Mouse (Mus musculus) intestine, embryonic 15.5 days (tissue): ENCODE measurements around the gene Zfp90. TPM values are rescaled to one million over a fixed set of nuclear protein-coding genes. Genes with fewer than 3 reads are reported as not detected.

Source experiments
- ATAC-seq: fragments of 200-750 bp; cut with Nextera tagmentation; 2 replicates; pipeline ENCODE4 v1.8.0; 2017; ENCODE audit warnings: moderate TSS enrichment, moderate library complexity
- H3K27ac ChIP-seq: fragments of 300-500 bp; sonication (generic); 2 replicates; pipeline ENCODE4 v1.5.1; 2015; ENCODE audit warnings: mild to moderate bottlenecking, inconsistent platforms
- H3K27me3 ChIP-seq: fragments of 300-500 bp; sonication (generic); replicated peaks from 2 replicates; pipeline ENCODE4 v1.6.1; 2015; ENCODE audit warnings: inconsistent platforms
- H3K36me3 ChIP-seq: fragments of 300-500 bp; sonication (generic); 2 replicates; pipeline ENCODE4 v1.6.1; 2015; ENCODE audit warnings: inconsistent platforms
- H3K4me1 ChIP-seq: fragments of 300-500 bp; sonication (generic); replicated peaks from 2 replicates; pipeline ENCODE4 v1.6.1; 2015; ENCODE audit warnings: inconsistent platforms
- H3K4me2 ChIP-seq: fragments of 300-500 bp; sonication (generic); replicated peaks from 2 replicates; pipeline ENCODE4 v1.6.1; 2015; ENCODE audit warnings: mild to moderate bottlenecking, inconsistent platforms
- H3K4me3 ChIP-seq: fragments of 300-500 bp; sonication (generic); replicated peaks from 2 replicates; pipeline ENCODE4 v1.5.1; 2015; ENCODE audit warnings: inconsistent platforms
- H3K9ac ChIP-seq: fragments of 300-500 bp; sonication (generic); 2 replicates; pipeline ENCODE4 v1.6.1; 2015; ENCODE audit warnings: inconsistent platforms
- H3K9me3 ChIP-seq: fragments of 300-500 bp; sonication (generic); 2 replicates; pipeline ENCODE4 v1.6.1; 2016; ENCODE audit warnings: inconsistent platforms
- WGBS: fragments of 180-500 bp; shearing (Covaris S2); methylation state at CpG from one replicate; pipeline ENCODE4 v1.1.7; 2015; 5-methylcytosine and 5-hydroxymethylcytosine counted together
- polyA plus RNA-seq: library from polyadenylated mRNA; unstranded; fragments of >200 nt; fragmentation: Nextera tagmentation; extraction: Ambion mirVana; gene quantifications from 2 replicates; pipeline ENCODE4 v1.2.1, GENCODE M21; 2015

Zfp90 gene
- polyA plus RNA-seq, 1 experiment from 2014 or later: 15.3 TPM

- H3K27me3 ChIP-seq: no peaks in the 10 kb centered on the region
- H3K9ac ChIP-seq: no peak overlapping the region
- no peak for ATAC-seq
- no peaks in the 10 kb centered on the region for H3K36me3 ChIP-seq
- H3K4me1 ChIP-seq: no peaks in the 10 kb centered on the region
- H3K4me2 ChIP-seq: no peak overlapping the region
- no peaks in the 10 kb centered on the region for H3K9me3 ChIP-seq
- no peak overlapping the region for H3K27ac ChIP-seq
- H3K4me3 ChIP-seq: no peak overlapping the region
- WGBS: 74% methylated on average over 3 of the region's 3 CpGs
Observed at GRCm38 (mm10) chr8:106440146-106440545, 25.0 kb downstream of the Zfp90 start.

- no peak for ATAC-seq
- H3K27ac ChIP-seq: no peak overlapping the region
- H3K9ac ChIP-seq: no peak overlapping the region
- 93% methylated on average over 1 of the region's 1 CpGs for WGBS
- H3K27me3 ChIP-seq: no peaks in the 10 kb centered on the region
- H3K4me3 ChIP-seq: no peak overlapping the region
- no peaks in the 10 kb centered on the region for H3K36me3 ChIP-seq
- H3K9me3 ChIP-seq: no peaks in the 10 kb centered on the region
- H3K4me2 ChIP-seq: no peak overlapping the region
- no peaks in the 10 kb centered on the region for H3K4me1 ChIP-seq
Observed at GRCm38 (mm10) chr8:106442740-106443139, 27.6 kb downstream of the Zfp90 start.

- Histone ChIP-seq H3K27ac (no peak overlapping the region), H3K9ac (no peak overlapping the region), H3K4me2 (no peak overlapping the region), H3K27me3 (no peaks in the 10 kb centered on the region), H3K36me3 (no peaks in the 10 kb centered on the region), H3K9me3 (no peaks in the 10 kb centered on the region), H3K4me3 (no peak overlapping the region), H3K4me1 (no peaks in the 10 kb centered on the region)
- ATAC-seq: peak; percentile 87
- 66% methylated on average over 6 of the region's 6 CpGs for WGBS
Observed at GRCm38 (mm10) chr8:106451301-106452085, 36.4 kb downstream of the Zfp90 start.

GRCm38 (mm10) chr8:106452701-106453481 is 37.8 kb downstream of the Zfp90 start:
- Histone ChIP-seq H3K4me1 (no peaks in the 10 kb centered on the region), H3K4me2 (no peak overlapping the region), H3K36me3 (no peaks in the 10 kb centered on the region), H3K4me3 (no peak overlapping the region), H3K27ac (no peak overlapping the region), H3K27me3 (no peaks in the 10 kb centered on the region), H3K9me3 (no peaks in the 10 kb centered on the region), H3K9ac (no peak overlapping the region)
- WGBS: 51% methylated on average over 12 of the region's 12 CpGs
- ATAC-seq: no peak

GRCm38 (mm10) chr8:106454036-106454435 is 38.9 kb downstream of the Zfp90 start:
- no peak overlapping the region for H3K4me2 ChIP-seq
- no peak overlapping the region for H3K9ac ChIP-seq
- H3K36me3 ChIP-seq: no peaks in the 10 kb centered on the region
- no peak for ATAC-seq
- WGBS: 58% methylated on average over 11 of the region's 11 CpGs
- H3K4me1 ChIP-seq: no peaks in the 10 kb centered on the region
- H3K9me3 ChIP-seq: no peaks in the 10 kb centered on the region
- H3K27me3 ChIP-seq: no peaks in the 10 kb centered on the region
- H3K4me3 ChIP-seq: no peak overlapping the region
- H3K27ac ChIP-seq: no peak overlapping the region

GRCm38 (mm10) chr8:106462131-106462530 is 47.0 kb downstream of the Zfp90 start:
- H3K27me3 ChIP-seq: no peaks in the 10 kb centered on the region
- no peaks in the 10 kb centered on the region for H3K4me1 ChIP-seq
- no peak overlapping the region for H3K4me3 ChIP-seq
- H3K9me3 ChIP-seq: no peaks in the 10 kb centered on the region
- ATAC-seq: no peak
- H3K36me3 ChIP-seq: no peaks in the 10 kb centered on the region
- 55% methylated on average over 5 of the region's 5 CpGs for WGBS
- H3K9ac ChIP-seq: no peak overlapping the region
- H3K27ac ChIP-seq: no peak overlapping the region
- H3K4me2 ChIP-seq: no peak overlapping the region

GRCm38 (mm10) chr8:106463795-106464194 is 48.7 kb downstream of the Zfp90 start:
- no peaks in the 10 kb centered on the region for H3K4me1 ChIP-seq
- no peak overlapping the region for H3K9ac ChIP-seq
- WGBS: 90% methylated on average over 6 of the region's 6 CpGs
- H3K27ac ChIP-seq: no peak overlapping the region
- no peaks in the 10 kb centered on the region for H3K9me3 ChIP-seq
- no peak overlapping the region for H3K4me2 ChIP-seq
- no peaks in the 10 kb centered on the region for H3K36me3 ChIP-seq
- no peaks in the 10 kb centered on the region for H3K27me3 ChIP-seq
- ATAC-seq: no peak
- no peak overlapping the region for H3K4me3 ChIP-seq

- Histone ChIP-seq H3K4me3 (no peak overlapping the region), H3K27me3 (no peaks in the 10 kb centered on the region), H3K27ac (no peak overlapping the region), H3K9ac (no peak overlapping the region), H3K4me1 (no peaks in the 10 kb centered on the region), H3K9me3 (no peaks in the 10 kb centered on the region), H3K4me2 (no peak overlapping the region), H3K36me3 (no peaks in the 10 kb centered on the region)
- ATAC-seq: no peak
- WGBS: 47% methylated on average over 7 of the region's 7 CpGs
Observed at GRCm38 (mm10) chr8:106469485-106469884, 54.4 kb downstream of the Zfp90 start.

GRCm38 (mm10) chr8:106474001-106474400 is 58.9 kb downstream of the Zfp90 start:
- Histone ChIP-seq H3K9ac (no peak overlapping the region), H3K27ac (no peak overlapping the region), H3K4me1 (no peaks in the 10 kb centered on the region), H3K27me3 (no peaks in the 10 kb centered on the region), H3K4me2 (no peak overlapping the region), H3K36me3 (no peaks in the 10 kb centered on the region), H3K9me3 (no peaks in the 10 kb centered on the region), H3K4me3 (no peak overlapping the region)
- ATAC-seq: no peak
- 72% methylated on average over 5 of the region's 5 CpGs for WGBS

Other genes starting within 250 kb of the Zfp90 start
- gene Slc7a6, start 246.5 kb upstream of the Zfp90 start, polyA plus RNA-seq: 34.4 and 37.9 TPM in 2 replicates
- gene Slc7a6os, start 204.4 kb upstream of the Zfp90 start, polyA plus RNA-seq: 34.0 and 34.3 TPM in 2 replicates
- gene Prmt7, start 204.4 kb upstream of the Zfp90 start, polyA plus RNA-seq: 47.3 and 49.0 TPM in 2 replicates
- gene Smpd3, start 77.3 kb upstream of the Zfp90 start, polyA plus RNA-seq: 21.8 and 22.3 TPM in 2 replicates
- gene 6030452D12Rik, start 85.2 kb downstream of the Zfp90 start, polyA plus RNA-seq: not detected in 2 replicates
- gene Cdh3, start 95.6 kb downstream of the Zfp90 start, polyA plus RNA-seq: 16.2 and 17.5 TPM in 2 replicates
- 15.5 and 20.2 TPM in 2 replicates for gene Gm10073, start 158.1 kb downstream of the Zfp90 start, polyA plus RNA-seq
- gene Cdh1, start 188.0 kb downstream of the Zfp90 start, polyA plus RNA-seq: 152 and 158 TPM in 2 replicates